In genomic region chr10:86863429-86863828, GRCm38 (mm10) we compare ENCODE assay signal across 14 mouse cellular contexts.
A peak's percentile ranks its signal among the peaks of the same experiment; 100 is the strongest.
DNase-seq lines count a peak whose midpoint lies in the region; ATAC-seq and TF ChIP-seq lines count a peak whose summit lies in the region.
"Had no signal": no experiment of that assay in that cellular context is flagged by ENCODE, and none has a peak within 500 bp of the region (broad histone marks: within the 10 kb centered on the region; RNA-seq: fewer than 3 reads in every experiment).

No protein-coding gene starts in this region.

- WGBS in forebrain, embryonic 11.5 days, result 89% methylated on average over 6 of the region's 6 CpGs

- DNase-seq in left cerebral cortex, adult 2 months (ENCODE audit: extremely low spot score in 1 of 2, low spot score in 2 of 2), result no peak
- DNase-seq in left cerebral cortex, adult 18-20 months (ENCODE audit: low spot score in 2 of 2), result no peak
- DNase-seq in CH12.LX (ENCODE audit: extremely low read depth), result no peak
- no peak for DNase-seq in G1E (ENCODE audit: low spot score)
- DNase-seq in induced T-regulatory cell, adult 2 months (ENCODE audit: low read depth), result peak; percentile 12
- no peak for DNase-seq in spleen, postnatal 10 days (ENCODE audit: low spot score in 2 of 2)
- DNase-seq in forebrain, embryonic 11.5 days (ENCODE audit: low spot score), result no peak
- DNase-seq: cerebellum, adult 8-10 months; heart, postnatal 36 days; lung, adult 18-20 months; right cerebral cortex, adult 18-20 months had no signal

- intact Hi-C loops in left cerebral cortex, adult 2 months (cut with DNase I), result no loop called here

- no peaks in the 10 kb centered on the region for H3K36me3 ChIP-seq in CH12.LX (replicated peaks in 1 of 2; ENCODE audit: control insufficient read depth in 1 of 2, insufficient read depth in 1 of 2, low read length in 1 of 2)
- no peaks in the 10 kb centered on the region for H3K36me3 ChIP-seq in G1E (replicated peaks)
- no peaks in the 10 kb centered on the region for H3K36me3 ChIP-seq in forebrain, embryonic 11.5 days (ENCODE audit: control insufficient read depth, insufficient read depth, low read length)
- H3K36me3 ChIP-seq: embryonic facial prominence, embryonic 13.5 days; midbrain, embryonic 12.5 days had no signal

- no peak overlapping the region for H3K27ac ChIP-seq in left cerebral cortex, adult 2 months
- no peak overlapping the region for H3K27ac ChIP-seq in CH12.LX (ENCODE audit: insufficient read depth, low read depth)
- no peak overlapping the region for H3K27ac ChIP-seq in forebrain, embryonic 11.5 days (ENCODE audit: low read depth, low read length)
- H3K27ac ChIP-seq: embryonic facial prominence, embryonic 13.5 days; midbrain, embryonic 12.5 days had no signal

- H3K27me3 ChIP-seq in CH12.LX (replicated peaks) (no peaks in the 10 kb centered on the region), G1E (ENCODE audit: insufficient read depth, low read length) (no peaks in the 10 kb centered on the region)
- H3K27me3 ChIP-seq in forebrain, embryonic 11.5 days (ENCODE audit: control insufficient read depth, insufficient read depth, low read length), result no peaks in the 10 kb centered on the region
- H3K27me3 ChIP-seq: embryonic facial prominence, embryonic 13.5 days; midbrain, embryonic 12.5 days had no signal

- H3K79me2 ChIP-seq in CH12.LX (replicated peaks; ENCODE audit: control insufficient read depth, extremely low read depth, insufficient read depth, poor library complexity, severe bottlenecking), result no peaks in the 10 kb centered on the region

- H3K9me3 ChIP-seq in CH12.LX (replicated peaks; ENCODE audit: low read length), result no peaks in the 10 kb centered on the region
- H3K9me3 ChIP-seq in G1E (replicated peaks), result no peaks in the 10 kb centered on the region
- H3K9me3 ChIP-seq in forebrain, embryonic 11.5 days (ENCODE audit: control insufficient read depth, low read length), result no peaks in the 10 kb centered on the region
- H3K9me3 ChIP-seq: embryonic facial prominence, embryonic 13.5 days; midbrain, embryonic 12.5 days had no signal

- H3K4me1 ChIP-seq in CH12.LX (ENCODE audit: control insufficient read depth in 1 of 2, insufficient read depth in 2 of 2) (peaks cover 0 to 10% of the 10 kb centered on the region in 2 experiments; a peak in 1 of 4 replicates), G1E (ENCODE audit: insufficient read depth, low read depth, low read length) (no peaks in the 10 kb centered on the region)
- H3K4me1 ChIP-seq in forebrain, embryonic 11.5 days (replicated peaks; ENCODE audit: control insufficient read depth, insufficient read depth, low read length), result no peaks in the 10 kb centered on the region
- H3K4me1 ChIP-seq: embryonic facial prominence, embryonic 13.5 days; midbrain, embryonic 12.5 days had no signal

- H3K4me2 ChIP-seq in CH12.LX (ENCODE audit: insufficient read depth, low read depth, poor library complexity, severe bottlenecking), result no peak overlapping the region
- no peak overlapping the region for H3K4me2 ChIP-seq in forebrain, embryonic 11.5 days (ENCODE audit: low read depth, low read length, severe bottlenecking)
- H3K4me2 ChIP-seq: embryonic facial prominence, embryonic 13.5 days; midbrain, embryonic 12.5 days had no signal

- dilution Hi-C loops in CH12.LX (cut with MboI; ENCODE audit: extremely low pct_ligation_motif_present, extremely low pct_unique_long_range_greater_than_20kb, low sequenced_read_pairs), result no loop called here

- no peak overlapping the region for H3K4me3 ChIP-seq in left cerebral cortex, adult 2 months
- H3K4me3 ChIP-seq in CH12.LX (replicated peaks in 1 of 3; ENCODE audit: low read depth in 2 of 3, low read length in 2 of 3, poor library complexity in 1 of 3), result no peak overlapping the region
- no peak overlapping the region for H3K4me3 ChIP-seq in G1E (ENCODE audit: low read depth, low read length)
- H3K4me3 ChIP-seq in forebrain, embryonic 11.5 days (ENCODE audit: low read depth, low read length), result no peak overlapping the region
- H3K4me3 ChIP-seq: embryonic facial prominence, embryonic 13.5 days; midbrain, embryonic 12.5 days had no signal

- ATAC-seq in G1E (ENCODE audit: extremely low read depth, insufficient number of reproducible peaks, low FRiP score, poor library complexity, severe bottlenecking), result no peak
- ATAC-seq in forebrain, embryonic 11.5 days (replicated peaks; ENCODE audit: low FRiP score), result no peak
- ATAC-seq: intestine, embryonic 16.5 days had no signal

- TF ChIP-seq POLR2A in CH12.LX (IDR thresholded peaks at IDR 0.05; ENCODE audit: low read depth, low read length), result no peak

- peak; percentile 45 for TF ChIP-seq CTCF in left cerebral cortex, adult 2 months (IDR thresholded peaks at IDR 0.05)
- TF ChIP-seq CTCF in CH12.LX (conservative IDR thresholded peaks at IDR 0.05 in 1 of 2, IDR thresholded peaks at IDR 0.05 in 1 of 2; ENCODE audit: low read depth in 2 of 2, low read length in 2 of 2) (peak; percentile 39 to 88; a peak in 3 of 4 replicates), G1E (IDR thresholded peaks at IDR 0.05; ENCODE audit: low read depth, low read length) (peak; percentile 55)

- no peak for TF ChIP-seq EP300 in CH12.LX (IDR thresholded peaks at IDR 0.05; ENCODE audit: low read length)

- H3K9ac ChIP-seq in CH12.LX (ENCODE audit: insufficient read depth, low read depth), result no peak overlapping the region
- no peak overlapping the region for H3K9ac ChIP-seq in forebrain, embryonic 11.5 days (ENCODE audit: low read length)
- H3K9ac ChIP-seq: embryonic facial prominence, embryonic 13.5 days; midbrain, embryonic 12.5 days had no signal

- no peak; the same call in none of the 2 replicates for TF ChIP-seq RAD21 in CH12.LX (IDR thresholded peaks at IDR 0.05; ENCODE audit: low read depth, low read length)

- in situ Hi-C loops in CH12.LX (cut with MboI; ENCODE audit: low pct_ligation_motif_present, low pct_unique_long_range_greater_than_20kb, low sequenced_read_pairs), result no loop called here

TF ChIP-seq in CH12.LX, 34 proteins besides CTCF, POLR2A, EP300 and RAD21:
- TF ChIP-seq ETS1 (conservative IDR thresholded peaks at IDR 0.05; ENCODE audit: low read depth, low read length) (no peak), MXI1 (IDR thresholded peaks at IDR 0.05; ENCODE audit: low read depth, low read length) (no peak), MYC (IDR thresholded peaks at IDR 0.05; ENCODE audit: low read depth, low read length) (no peak), CHD2 (IDR thresholded peaks at IDR 0.05; ENCODE audit: low read length) (no peak), USF1 (IDR thresholded peaks at IDR 0.05; ENCODE audit: low read depth, low read length) (no peak), ZKSCAN1 (IDR thresholded peaks at IDR 0.05; ENCODE audit: borderline replicate concordance, low read depth, low read length) (no peak), PAX5 (IDR thresholded peaks at IDR 0.05; ENCODE audit: low read length) (no peak), ELF1 (IDR thresholded peaks at IDR 0.05; ENCODE audit: low read depth, low read length) (no peak), JUND (conservative IDR thresholded peaks at IDR 0.05; ENCODE audit: low read depth, low read length) (no peak), MAFK (IDR thresholded peaks at IDR 0.05; ENCODE audit: insufficient replicate concordance, low read length) (no peak), ZMIZ1 (IDR thresholded peaks at IDR 0.05; ENCODE audit: low read depth, low read length) (no peak), RCOR1 (conservative IDR thresholded peaks at IDR 0.05; ENCODE audit: low read depth, low read length) (no peak), KAT2A (IDR thresholded peaks at IDR 0.05; ENCODE audit: insufficient replicate concordance, low read length) (no peak), POLR2AphosphoS2 (IDR thresholded peaks at IDR 0.05; ENCODE audit: low read depth, low read length) (no peak)
